Mouse (Mus musculus) brain, embryonic 14.5 days (tissue): Measurements from ENCODE around the gene Rdh1.

Experiments
- CTCF ChIP-seq: fragments of 200-500 bp; IDR thresholded peaks from 2 replicates; pipeline ENCODE4 v1.5.1; 2012; ENCODE audit warnings: inconsistent platforms, mild to moderate bottlenecking, moderate library complexity, borderline replicate concordance; ENCODE audit not compliant: insufficient read depth, insufficient read length; ENCODE audit errors: extremely low read depth
- POLR2A ChIP-seq: fragments of 200-500 bp; IDR thresholded peaks from 2 replicates; pipeline ENCODE4 v1.6.1; 2012; ENCODE audit warnings: mild to moderate bottlenecking, inconsistent platforms, borderline replicate concordance; ENCODE audit not compliant: poor library complexity, insufficient read depth, insufficient read length, severe bottlenecking; ENCODE audit errors: extremely low read depth

GRCm38 (mm10) chr10:127815888-127816287 is 56.4 kb downstream of the Rdh1 start:
- no peak for TF ChIP-seq POLR2A
- TF ChIP-seq CTCF, result no peak
